Mouse (Mus musculus) heart, postnatal 10 days (tissue): ENCODE data around the gene Garem2. TPM values are rescaled to one million over a fixed set of nuclear protein-coding genes. Genes with fewer than 3 reads are reported as not detected.

ENCODE experiments used
- DNase-seq, 2 experiments: peaks; one replicate each; pipeline ENCODE4 v3.0.0; 2021
- intact Hi-C: fragments of 180-260 bp; cut with DNase I; formaldehyde crosslinking; loops from one replicate; pipeline ENCODE4 v1.15.1; 2025
- total RNA-seq, 2 experiments: library from RNA; stranded (reverse); gene quantifications; 2 replicates each; pipeline ENCODE4 v1.2.3; 2021

Garem2 gene
- total RNA-seq, 2 experiments from 2014 or later = 0.22 to 0.26 TPM

- DNase-seq = no peak
- intact Hi-C loops = loop anchor here (10.0 kb wide), 1 partner anchor 286 kb away; no protein-coding TSS in a partner anchor
Measured at GRCm38 (mm10) chr5:30110371-30111060, 5.6 kb downstream of the Garem2 start.

GRCm38 (mm10) chr5:30111126-30111525 is 6.2 kb downstream of the Garem2 start:
- peak; percentile 61 to 71 for DNase-seq
- intact Hi-C loops = loop anchor here (10.0 kb wide), 1 partner anchor 286 kb away; no protein-coding TSS in a partner anchor

GRCm38 (mm10) chr5:30111771-30112170 is 6.8 kb downstream of the Garem2 start:
- no peak for DNase-seq
- intact Hi-C loops = loop anchor here (10.0 kb wide), 1 partner anchor 287 kb away; no protein-coding TSS in a partner anchor

DNA sequence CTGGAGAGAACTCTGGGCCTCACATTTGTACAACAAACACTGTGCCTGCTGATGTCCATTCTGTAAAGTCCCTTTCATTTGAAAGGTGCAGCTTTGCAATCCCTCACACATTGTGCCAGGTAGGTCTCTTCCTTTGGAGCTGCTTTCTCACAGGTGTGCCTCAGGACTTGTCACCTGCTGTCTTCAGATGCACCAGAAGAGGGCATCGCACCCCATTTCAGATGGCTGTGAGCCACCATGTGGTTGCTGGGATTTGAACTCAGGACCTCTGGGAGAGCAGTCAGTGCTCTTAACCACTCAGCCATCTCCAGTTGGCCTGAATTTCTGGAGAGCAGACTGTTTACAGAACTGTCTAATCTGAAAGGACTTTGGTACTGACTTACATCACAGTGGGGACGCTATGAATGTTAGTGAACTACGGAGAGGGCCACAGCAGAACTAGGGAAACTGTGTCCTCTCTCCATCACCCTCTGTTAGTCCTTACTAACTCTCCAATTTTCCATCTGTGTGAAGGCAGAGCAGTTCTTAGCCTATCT is 7.6 kb downstream of the Garem2 start:
- DNase-seq = no peak
- intact Hi-C loops = loop anchor here (10.0 kb wide), 1 partner anchor 288 kb away; no protein-coding TSS in a partner anchor

- intact Hi-C loops = loop anchor here (10.0 kb wide), 1 partner anchor 289 kb away; no protein-coding TSS in a partner anchor
- peak; percentile 85 to 89 for DNase-seq
Measured at GRCm38 (mm10) chr5:30113881-30114760, 9.2 kb downstream of the Garem2 start.

DNA sequence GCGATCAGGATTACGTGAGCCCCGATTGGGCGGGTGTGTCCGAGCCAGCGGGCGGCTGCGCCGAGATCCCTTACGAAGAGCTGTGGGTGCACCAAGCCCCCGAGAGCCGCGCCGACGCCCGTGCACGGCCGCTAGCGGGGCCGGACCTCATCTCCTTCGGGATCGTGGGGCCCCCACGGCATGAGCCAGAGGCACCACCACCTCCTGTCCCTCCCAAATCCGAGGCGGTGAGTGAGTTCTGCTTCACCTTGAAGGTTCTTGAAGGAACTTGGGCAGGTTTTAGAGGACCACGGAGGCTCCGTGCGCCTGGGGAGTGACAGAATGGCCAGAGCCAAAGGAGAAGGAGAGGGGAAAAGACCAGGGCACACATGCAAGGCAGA is 9.8 kb downstream of the Garem2 start:
- intact Hi-C loops = loop anchor here (10.0 kb wide), 1 partner anchor 290 kb away; no protein-coding TSS in a partner anchor
- DNase-seq = no peak

DNA sequence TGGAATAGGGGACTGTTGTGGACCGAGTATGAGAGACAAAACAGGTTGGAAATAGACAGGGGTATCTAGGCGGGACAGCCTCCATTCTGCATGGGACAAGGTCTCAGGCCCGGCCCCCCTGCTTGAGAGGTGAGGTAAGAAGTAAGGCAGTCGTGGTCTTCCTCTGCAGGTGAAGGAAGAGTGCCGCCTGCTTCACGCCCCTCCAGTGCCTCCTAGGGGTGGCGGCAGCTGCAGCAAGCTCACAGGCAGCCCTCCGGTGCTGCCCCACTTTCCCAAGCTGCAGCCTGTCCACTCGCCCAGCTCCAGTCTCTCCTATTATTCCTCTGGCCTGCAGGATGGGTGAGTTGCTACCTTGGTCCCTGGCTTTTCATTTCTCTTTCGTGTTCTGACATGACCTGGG is 10.8 kb downstream of the Garem2 start:
- intact Hi-C loops = loop anchor here (10.0 kb wide), 1 partner anchor 291 kb away; no protein-coding TSS in a partner anchor
- DNase-seq = no peak

DNA sequence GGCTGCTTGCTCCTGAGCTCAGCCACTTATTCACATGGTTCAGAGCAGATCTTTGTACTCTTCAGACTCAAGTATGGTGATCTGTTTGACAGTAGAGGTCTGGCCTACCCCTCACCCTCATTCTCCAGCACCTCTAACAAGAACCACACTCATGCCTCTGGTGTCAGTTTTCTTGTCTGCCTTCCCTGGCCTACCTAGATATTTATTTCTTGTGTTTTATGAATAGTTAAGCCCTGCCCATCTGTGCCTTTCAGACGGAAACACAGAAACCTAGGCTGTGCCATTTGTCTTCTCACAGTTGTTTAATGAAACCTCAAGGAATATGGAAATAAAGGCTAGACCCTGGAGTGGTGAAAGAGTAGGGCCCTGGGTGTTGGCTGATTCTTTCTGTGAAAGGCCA is 13.1 kb downstream of the Garem2 start:
- intact Hi-C loops = loop anchor here (10.0 kb wide), 1 partner anchor 293 kb away; no protein-coding TSS in a partner anchor
- no peak for DNase-seq

DNA sequence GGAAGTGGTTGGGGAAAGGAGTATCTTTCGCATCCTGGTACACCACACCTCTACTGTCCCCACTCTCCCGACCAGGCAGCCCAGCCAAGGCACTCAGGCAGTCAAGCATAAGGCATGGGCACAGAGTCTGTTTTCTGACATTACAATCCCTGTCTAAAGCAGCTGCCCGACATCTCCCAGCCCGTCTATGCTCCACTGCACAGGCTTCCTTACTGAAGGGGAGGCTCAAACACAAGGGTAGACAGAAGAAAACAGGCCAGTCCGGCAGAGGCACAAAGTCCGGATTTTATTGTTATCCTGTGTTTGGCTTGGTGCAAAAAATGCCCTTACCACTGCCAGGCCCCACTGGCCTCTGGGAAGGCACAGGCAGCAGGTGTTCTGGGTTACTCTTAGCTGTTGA is 14.2 kb downstream of the Garem2 start:
- intact Hi-C loops = loop anchor here (10.0 kb wide), 1 partner anchor 294 kb away; no protein-coding TSS in a partner anchor
- DNase-seq = no peak

GRCm38 (mm10) chr5:30120106-30120505 is 15.1 kb downstream of the Garem2 start:
- DNase-seq = no peak
- intact Hi-C loops = no loop called here

DNA sequence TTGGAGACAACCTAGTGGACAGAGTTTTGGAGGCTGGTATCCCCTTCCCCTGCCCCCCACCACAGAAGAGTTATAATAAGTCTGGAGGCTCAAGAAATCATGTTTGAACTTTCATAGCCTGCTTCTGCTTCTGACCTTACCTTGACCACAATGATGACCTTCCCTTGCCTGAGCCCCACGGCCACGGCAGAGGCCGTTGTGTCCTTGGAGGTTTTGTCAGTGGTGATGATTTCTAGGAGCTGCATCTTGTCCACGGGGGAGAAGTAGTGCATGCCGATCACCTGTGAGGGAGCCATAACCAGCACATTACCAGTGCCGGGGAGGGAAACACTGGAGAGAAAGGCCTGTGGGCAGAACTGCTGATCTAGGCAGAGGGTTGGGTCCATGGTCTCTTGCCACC is 17.5 kb downstream of the Garem2 start:
- no peak for DNase-seq
- intact Hi-C loops = no loop called here

GRCm38 (mm10) chr5:30125587-30125986 is 20.6 kb downstream of the Garem2 start:
- intact Hi-C loops = no loop called here
- peak; percentile 48 to 57 for DNase-seq

- no peak for DNase-seq
- intact Hi-C loops = no loop called here
Measured at GRCm38 (mm10) chr5:30126756-30127155, 21.8 kb downstream of the Garem2 start.

DNA sequence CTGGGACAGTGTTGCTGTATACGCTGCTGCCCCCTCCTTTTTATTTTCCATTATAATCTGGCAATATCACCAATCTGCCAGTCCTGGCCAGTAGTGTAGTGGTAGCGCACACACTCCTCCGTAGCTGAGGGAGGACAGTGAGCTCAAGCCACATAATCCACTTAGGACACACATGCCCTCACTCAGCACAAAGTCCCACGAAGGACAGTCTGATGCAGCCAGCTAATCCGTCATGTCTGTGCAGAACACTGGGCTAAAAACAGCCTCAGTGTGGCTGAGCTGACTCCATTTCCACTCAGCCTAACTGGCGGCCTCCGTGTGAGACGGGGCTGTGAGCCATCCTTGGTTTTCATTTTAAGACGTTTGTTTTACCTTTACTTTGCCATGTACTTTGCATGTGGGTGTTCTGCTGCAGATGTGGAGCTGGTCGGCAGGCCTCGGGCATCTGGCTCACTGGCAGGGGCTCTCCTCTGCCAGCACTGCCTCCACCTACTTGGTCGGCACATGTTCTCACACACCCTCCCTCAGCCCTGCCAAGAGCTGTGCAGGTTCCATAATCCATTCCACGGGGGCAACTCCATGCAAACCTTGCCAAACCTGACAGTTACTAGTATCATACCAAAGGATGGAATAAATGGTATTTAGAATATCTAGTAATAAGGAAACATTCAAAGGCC is 23.1 kb downstream of the Garem2 start:
- intact Hi-C loops = no loop called here
- no peak for DNase-seq

DNA sequence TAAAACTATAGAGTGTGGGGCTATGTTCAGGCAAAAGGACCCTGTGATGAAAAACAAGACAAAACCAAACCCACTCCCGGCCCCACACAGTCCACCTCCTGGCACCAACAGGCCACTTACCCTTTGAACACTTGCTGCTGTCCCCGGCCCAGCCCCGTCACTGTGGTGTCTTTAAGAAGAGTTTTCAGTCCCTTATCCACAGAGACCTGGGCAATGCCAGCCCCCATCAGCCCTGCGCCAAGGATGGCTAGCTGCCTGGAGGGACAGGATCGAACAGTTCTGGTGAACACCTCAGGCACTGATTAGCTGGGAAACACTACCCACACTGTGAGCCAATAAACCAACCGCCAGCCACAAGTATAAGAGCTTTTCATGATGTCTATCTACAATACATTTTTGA is 23.7 kb downstream of the Garem2 start:
- DNase-seq = no peak
- intact Hi-C loops = no loop called here

DNA sequence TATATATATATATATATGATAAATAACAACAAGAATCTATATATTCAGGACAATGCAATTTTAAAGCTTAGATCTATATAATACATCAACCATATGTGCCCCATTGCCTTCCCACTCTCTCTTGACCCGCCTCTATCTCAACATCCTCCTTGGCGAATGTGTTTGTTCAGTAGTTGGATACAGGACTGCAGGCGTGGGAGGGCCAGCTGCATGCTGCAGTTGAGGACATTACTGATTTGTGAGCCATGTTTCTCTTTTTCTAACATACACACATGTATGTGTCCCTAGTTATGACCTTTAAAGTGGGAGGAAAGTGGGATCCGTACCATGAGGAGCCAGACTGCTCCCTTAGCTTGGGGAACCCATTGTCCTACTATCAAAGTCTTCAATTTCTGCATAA is 26.3 kb downstream of the Garem2 start:
- DNase-seq = no peak
- intact Hi-C loops = no loop called here

GRCm38 (mm10) chr5:30132173-30132572 is 27.2 kb downstream of the Garem2 start:
- intact Hi-C loops = no loop called here
- no peak for DNase-seq

DNA sequence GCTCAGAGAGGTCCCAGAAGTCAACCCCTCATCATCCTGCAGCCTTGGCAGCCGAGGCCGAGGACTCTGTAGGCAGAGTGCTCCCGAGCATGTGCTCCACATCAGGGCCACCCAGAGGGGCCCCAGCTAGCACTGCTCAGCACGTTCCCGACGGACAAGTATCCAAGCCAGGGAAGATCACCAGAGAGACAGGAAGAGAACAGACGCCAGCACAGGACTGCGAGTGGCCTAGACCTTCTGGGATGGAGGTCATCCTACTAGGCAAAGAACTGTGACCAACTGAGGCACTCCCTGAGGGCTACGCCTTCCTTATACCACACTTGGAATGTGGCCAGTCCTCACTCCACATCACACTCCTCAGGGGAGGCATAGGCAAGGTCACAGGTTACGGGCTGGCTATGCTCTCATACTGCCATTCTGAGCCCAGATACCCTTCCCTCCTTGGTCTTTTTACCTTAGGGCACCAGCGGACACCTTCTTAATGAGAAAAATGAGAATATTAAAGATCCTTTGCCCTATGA is 30.8 kb downstream of the Garem2 start:
- no peak for DNase-seq
- intact Hi-C loops = loop anchor here (5.0 kb wide), 1 partner anchor 52 kb away; no protein-coding TSS in a partner anchor

- intact Hi-C loops = loop anchor here (5.0 kb wide), 1 partner anchor 50 kb away; no protein-coding TSS in a partner anchor
- no peak for DNase-seq
Measured at GRCm38 (mm10) chr5:30137271-30137670, 32.3 kb downstream of the Garem2 start.

DNA sequence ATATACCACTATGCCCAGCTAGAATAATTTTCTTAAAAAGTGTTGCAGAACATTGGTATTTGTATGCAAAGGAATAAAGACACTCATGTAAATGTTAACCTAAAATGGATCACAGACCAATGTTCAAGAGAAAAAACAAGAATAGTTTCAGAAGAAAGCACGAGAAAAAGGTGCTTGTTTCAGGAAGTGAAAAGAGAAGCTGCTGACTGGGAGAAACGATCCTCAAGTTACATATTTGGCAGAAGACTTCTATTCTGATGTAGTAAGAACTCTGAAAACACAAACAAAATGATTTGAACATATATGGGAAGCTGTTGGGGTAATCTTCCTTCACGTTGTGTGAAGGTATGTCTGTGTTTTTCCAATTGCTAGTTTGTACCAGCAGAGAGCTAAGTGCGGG is 33.2 kb downstream of the Garem2 start:
- intact Hi-C loops = loop anchor here (5.0 kb wide), 1 partner anchor 49 kb away; no protein-coding TSS in a partner anchor
- DNase-seq = no peak
